Mouse (Mus musculus): ENCODE data around the gene Cltc. TPM values are rescaled to one million over a fixed set of nuclear protein-coding genes. Genes with fewer than 3 reads are reported as not detected.
"Not testable (repeated sequence)": the region's sequence is repeated elsewhere in the genome, so short reads cannot be mapped to it uniquely, and the experiment has no call there.

The Cltc gene
- polyA plus RNA-seq, 1 experiment, result 70.7 TPM

DNA sequence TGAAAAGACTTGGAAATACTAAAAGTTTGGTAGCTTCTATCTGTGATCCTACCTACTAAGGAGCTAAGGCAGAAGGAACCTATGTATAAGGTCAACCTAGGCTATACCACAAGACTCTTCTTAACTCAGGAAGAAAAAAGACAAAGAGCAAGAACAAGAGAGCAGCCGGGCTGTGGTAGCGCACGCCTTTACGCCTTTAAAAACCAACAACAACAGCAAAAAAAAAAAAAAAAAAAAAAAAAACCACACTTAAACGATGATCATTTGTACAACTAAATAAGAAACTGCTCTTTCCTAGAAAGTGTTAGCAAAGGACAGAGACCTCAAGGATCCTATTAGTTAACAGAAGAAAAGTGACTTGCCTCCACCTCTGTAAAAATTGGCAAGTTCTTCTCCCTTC is 15.9 kb downstream of the Cltc start:
- H3K27me3 ChIP-seq (ENCODE audit: control insufficient read depth, insufficient read depth, low read length), result no peaks in the 10 kb centered on the region
- H3K27ac ChIP-seq (ENCODE audit: control insufficient read depth, insufficient read depth, low read length), result no peak overlapping the region
- 0 out of 2 replicates have a peak, but pooled peaks cover 4% of the 10 kb centered on the region for H3K4me1 ChIP-seq (replicated peaks; ENCODE audit: control insufficient read depth, insufficient read depth, low read length)
- no peaks in the 10 kb centered on the region; the same call in 1 of the 2 replicates for H3K36me3 ChIP-seq (ENCODE audit: control insufficient read depth, insufficient read depth, low read length)
- no peak overlapping the region for H3K4me3 ChIP-seq (ENCODE audit: control insufficient read depth, insufficient read depth, low read length)
- TF ChIP-seq CTCF (IDR thresholded peaks at IDR 0.05; ENCODE audit: borderline replicate concordance, control insufficient read depth, extremely low read depth, insufficient read depth, low read length, poor library complexity) (no peak), POLR2A (IDR thresholded peaks at IDR 0.05; ENCODE audit: control insufficient read depth, extremely low read depth, insufficient read depth, low read length, poor library complexity) (no peak)
- no peak for DNase-seq
- WGBS, result 14% methylated on average over 5 of the region's 5 CpGs

DNA sequence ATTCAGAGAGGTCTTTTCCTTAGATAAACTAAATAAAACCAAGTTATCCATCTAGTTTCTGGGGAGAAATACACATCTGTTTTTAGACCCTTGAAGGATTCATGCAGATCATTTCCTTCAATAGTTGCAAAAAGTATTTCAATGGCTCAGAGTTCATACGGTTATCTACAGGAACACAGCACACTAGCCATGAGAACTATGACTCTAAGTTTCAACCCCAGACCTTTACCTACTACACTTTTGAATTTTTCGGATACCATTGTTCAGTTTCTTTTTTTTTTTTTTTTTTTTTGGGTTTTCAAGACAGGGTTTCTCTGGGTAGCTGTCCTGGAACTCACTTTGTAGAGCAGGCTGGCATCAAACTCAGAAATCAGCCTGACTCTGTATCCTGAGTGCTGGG is 17.9 kb downstream of the Cltc start:
- TF ChIP-seq POLR2A (IDR thresholded peaks at IDR 0.05; ENCODE audit: control insufficient read depth, extremely low read depth, insufficient read depth, low read length, poor library complexity) (no peak), CTCF (IDR thresholded peaks at IDR 0.05; ENCODE audit: borderline replicate concordance, control insufficient read depth, extremely low read depth, insufficient read depth, low read length, poor library complexity) (no peak)
- 0 out of 2 replicates have a peak, but pooled peaks cover 4% of the 10 kb centered on the region for H3K4me1 ChIP-seq (replicated peaks; ENCODE audit: control insufficient read depth, insufficient read depth, low read length)
- no peaks in the 10 kb centered on the region for H3K27me3 ChIP-seq (ENCODE audit: control insufficient read depth, insufficient read depth, low read length)
- no peak overlapping the region for H3K27ac ChIP-seq (ENCODE audit: control insufficient read depth, insufficient read depth, low read length)
- H3K4me3 ChIP-seq (ENCODE audit: control insufficient read depth, insufficient read depth, low read length), result no peak overlapping the region
- DNase-seq, result no peak
- 89% methylated on average over 2 of the region's 2 CpGs for WGBS
- peaks cover 12% of the 10 kb centered on the region for H3K36me3 ChIP-seq (ENCODE audit: control insufficient read depth, insufficient read depth, low read length)

DNA sequence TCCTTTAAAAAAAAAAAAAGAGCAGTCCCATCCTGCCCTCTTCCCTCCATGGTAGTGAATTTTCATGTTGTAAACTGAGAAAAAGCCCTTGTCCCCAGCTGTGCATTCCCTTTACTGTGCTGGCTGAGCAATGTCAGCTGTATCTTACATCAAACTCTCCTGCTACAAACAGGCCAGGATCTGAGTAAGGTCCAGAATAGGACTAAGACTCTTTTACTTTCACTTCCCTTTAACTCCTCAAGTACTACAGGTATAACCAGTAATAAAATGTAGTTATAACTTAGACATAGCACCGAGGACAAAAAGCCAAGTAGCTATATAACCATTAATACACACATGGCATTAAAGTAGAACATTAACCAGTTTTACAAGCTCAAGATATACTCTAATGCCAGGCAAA is 18.4 kb downstream of the Cltc start:
- no peak for DNase-seq
- H3K27me3 ChIP-seq (ENCODE audit: control insufficient read depth, insufficient read depth, low read length), result no peaks in the 10 kb centered on the region
- no peak overlapping the region for H3K27ac ChIP-seq (ENCODE audit: control insufficient read depth, insufficient read depth, low read length)
- 0 out of 2 replicates have a peak, but pooled peaks cover 4% of the 10 kb centered on the region for H3K4me1 ChIP-seq (replicated peaks; ENCODE audit: control insufficient read depth, insufficient read depth, low read length)
- WGBS, result 13% methylated on average over 1 of the region's 1 CpGs
- no peak for TF ChIP-seq POLR2A (IDR thresholded peaks at IDR 0.05; ENCODE audit: control insufficient read depth, extremely low read depth, insufficient read depth, low read length, poor library complexity)
- H3K4me3 ChIP-seq (ENCODE audit: control insufficient read depth, insufficient read depth, low read length), result no peak overlapping the region
- H3K36me3 ChIP-seq (ENCODE audit: control insufficient read depth, insufficient read depth, low read length), result peaks cover 17% of the 10 kb centered on the region

DNA sequence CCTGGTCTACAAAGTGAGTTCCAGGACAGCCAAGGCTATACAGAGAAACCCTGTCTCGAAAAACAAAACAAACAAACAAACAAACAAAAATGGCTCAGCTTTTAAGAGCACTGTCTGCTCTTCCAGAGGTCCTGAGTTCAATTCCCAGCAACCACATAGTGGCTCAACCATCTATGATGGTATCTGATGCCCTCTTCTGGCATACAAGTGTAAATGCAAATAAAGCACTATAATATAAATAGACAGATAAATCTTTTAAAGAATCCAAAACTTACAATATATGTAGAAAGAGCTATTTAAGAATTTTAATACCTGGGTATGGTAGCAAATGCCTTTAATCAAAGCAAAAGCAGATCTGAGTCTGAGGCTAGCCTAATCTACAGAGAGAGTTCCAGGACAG is 19.1 kb downstream of the Cltc start:
- H3K36me3 ChIP-seq (ENCODE audit: control insufficient read depth, insufficient read depth, low read length), result peaks cover 22% of the 10 kb centered on the region
- H3K4me1 ChIP-seq (replicated peaks; ENCODE audit: control insufficient read depth, insufficient read depth, low read length); DNase-seq; H3K27me3 ChIP-seq (ENCODE audit: control insufficient read depth, insufficient read depth, low read length); H3K4me3 ChIP-seq (ENCODE audit: control insufficient read depth, insufficient read depth, low read length); H3K27ac ChIP-seq (ENCODE audit: control insufficient read depth, insufficient read depth, low read length): not testable (repeated sequence)
- 97% methylated on average over 1 of the region's 1 CpGs for WGBS

DNA sequence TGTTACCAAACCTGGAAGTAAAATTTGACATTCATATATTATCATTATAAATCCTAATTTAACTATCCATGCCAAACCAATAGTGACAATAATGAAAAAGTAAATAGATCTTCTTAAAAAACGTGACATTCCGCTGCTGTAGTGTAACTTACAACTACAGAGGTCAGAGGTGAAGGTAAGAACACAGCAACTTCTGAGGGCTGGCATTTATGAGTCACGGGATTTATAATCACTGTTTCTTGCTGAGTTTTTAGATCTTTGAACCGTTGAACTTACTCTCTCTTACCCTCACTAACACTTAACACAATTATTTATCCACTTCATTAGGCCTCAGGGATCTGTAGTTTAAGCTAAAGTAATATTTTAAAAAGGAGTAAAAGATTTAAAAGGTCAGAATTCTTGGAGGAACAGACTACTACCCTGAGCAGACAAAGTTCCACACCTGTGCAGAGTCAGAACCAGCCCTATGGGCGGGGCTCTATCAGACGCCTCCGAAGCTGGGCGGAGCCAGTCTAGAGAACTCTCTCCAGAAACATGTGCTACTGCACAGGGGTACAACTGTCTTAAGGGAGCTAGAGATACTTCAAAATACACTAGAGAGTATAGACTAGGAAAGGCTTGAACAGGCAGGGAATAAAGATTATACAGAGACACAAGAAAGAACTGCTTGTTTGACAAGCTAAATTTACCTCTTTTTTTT is 19.9 kb downstream of the Cltc start:
- TF ChIP-seq POLR2A (IDR thresholded peaks at IDR 0.05; ENCODE audit: control insufficient read depth, extremely low read depth, insufficient read depth, low read length, poor library complexity) (no peak), CTCF (IDR thresholded peaks at IDR 0.05; ENCODE audit: borderline replicate concordance, control insufficient read depth, extremely low read depth, insufficient read depth, low read length, poor library complexity) (no peak)
- WGBS, result 88% methylated on average over 8 of the region's 8 CpGs
- Histone ChIP-seq H3K27me3 (ENCODE audit: control insufficient read depth, insufficient read depth, low read length) (no peaks in the 10 kb centered on the region), H3K36me3 (ENCODE audit: control insufficient read depth, insufficient read depth, low read length) (peaks cover 27% of the 10 kb centered on the region), H3K4me1 (replicated peaks; ENCODE audit: control insufficient read depth, insufficient read depth, low read length) (0 out of 2 replicates have a peak, but pooled peaks cover 4% of the 10 kb centered on the region), H3K27ac (ENCODE audit: control insufficient read depth, insufficient read depth, low read length) (no peak overlapping the region), H3K4me3 (ENCODE audit: control insufficient read depth, insufficient read depth, low read length) (no peak overlapping the region)
- peak; percentile 10 for DNase-seq

DNA sequence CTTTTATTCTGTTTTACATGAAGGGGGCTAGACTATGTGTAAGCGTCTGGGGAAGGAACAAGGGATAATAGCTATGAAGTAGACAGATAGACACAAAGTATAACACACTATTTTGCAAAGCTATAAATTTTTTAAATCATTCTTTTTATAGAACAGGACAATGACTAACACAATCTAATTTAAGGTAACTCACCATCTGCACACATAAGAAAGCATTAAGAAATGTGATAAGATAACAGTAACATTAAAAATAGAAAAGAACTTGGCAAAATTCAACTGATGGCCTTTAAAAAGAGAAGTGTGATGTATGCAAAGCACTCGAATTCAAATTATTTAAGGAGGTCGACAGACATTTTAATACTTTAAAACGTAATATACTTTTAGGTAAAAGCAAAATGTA is 22.4 kb downstream of the Cltc start:
- H3K36me3 ChIP-seq (ENCODE audit: control insufficient read depth, insufficient read depth, low read length), result peaks cover 51% of the 10 kb centered on the region
- DNase-seq, result no peak
- H3K4me3 ChIP-seq (ENCODE audit: control insufficient read depth, insufficient read depth, low read length), result no peak overlapping the region
- no peak overlapping the region for H3K27ac ChIP-seq (ENCODE audit: control insufficient read depth, insufficient read depth, low read length)
- H3K4me1 ChIP-seq (replicated peaks; ENCODE audit: control insufficient read depth, insufficient read depth, low read length), result no peaks in the 10 kb centered on the region
- TF ChIP-seq POLR2A (IDR thresholded peaks at IDR 0.05; ENCODE audit: control insufficient read depth, extremely low read depth, insufficient read depth, low read length, poor library complexity), result no peak
- no peak for TF ChIP-seq CTCF (IDR thresholded peaks at IDR 0.05; ENCODE audit: borderline replicate concordance, control insufficient read depth, extremely low read depth, insufficient read depth, low read length, poor library complexity)
- H3K27me3 ChIP-seq (ENCODE audit: control insufficient read depth, insufficient read depth, low read length), result no peaks in the 10 kb centered on the region
- WGBS, result 94% methylated on average over 4 of the region's 4 CpGs
